Mouse (Mus musculus) hindbrain, embryonic 12.5 days (tissue): ENCODE measurements at regions not wholly inside any gene's neighbourhood (a gene's known extent, or its start where the extent isn't known, plus 50 kb on each side); places are given as distances from the start of the nearest gene placed in this dataset.

Experiments used
- ATAC-seq: fragments of 200-750 bp; cut with Nextera tagmentation; 2 replicates; pipeline ENCODE4 v1.8.0; 2017; ENCODE audit warnings: moderate TSS enrichment; ENCODE audit not compliant: low FRiP score
- H3K27ac ChIP-seq: fragments of 300-500 bp; sonication (generic); 2 replicates; pipeline ENCODE4 v1.5.1; 2016; ENCODE audit warnings: mild to moderate bottlenecking
- H3K27me3 ChIP-seq: fragments of 300-500 bp; sonication (generic); 2 replicates; pipeline ENCODE4 v1.6.1; 2016; ENCODE audit warnings: mild to moderate bottlenecking
- H3K36me3 ChIP-seq: fragments of 300-500 bp; sonication (generic); 2 replicates; pipeline ENCODE4 v1.6.1; 2016; ENCODE audit warnings: mild to moderate bottlenecking
- H3K4me1 ChIP-seq: fragments of 300-500 bp; sonication (generic); 2 replicates; pipeline ENCODE4 v1.6.1; 2016
- H3K4me2 ChIP-seq: fragments of 300-500 bp; sonication (generic); replicated peaks from 2 replicates; pipeline ENCODE4 v1.6.1; 2016; ENCODE audit warnings: mild to moderate bottlenecking
- H3K4me3 ChIP-seq: fragments of 300-500 bp; sonication (generic); 2 replicates; pipeline ENCODE4 v1.5.1; 2016; ENCODE audit warnings: mild to moderate bottlenecking
- H3K9ac ChIP-seq: fragments of 300-500 bp; sonication (generic); 2 replicates; pipeline ENCODE4 v1.6.1; 2016; ENCODE audit warnings: mild to moderate bottlenecking, moderate library complexity
- H3K9me3 ChIP-seq: fragments of 300-500 bp; sonication (generic); replicated peaks from 2 replicates; pipeline ENCODE4 v1.6.1; 2016; ENCODE audit warnings: mild to moderate bottlenecking
- WGBS: fragments of 180-500 bp; shearing (Covaris S2); methylation state at CpG from one replicate; pipeline ENCODE4 v1.1.7; 2016; 5-methylcytosine and 5-hydroxymethylcytosine counted together

- Histone ChIP-seq H3K27me3 (no peaks in the 10 kb centered on the region), H3K9me3 (no peaks in the 10 kb centered on the region), H3K9ac (no peak overlapping the region), H3K4me1 (no peaks in the 10 kb centered on the region), H3K4me2 (no peak overlapping the region), H3K4me3 (no peak overlapping the region), H3K27ac (no peak overlapping the region), H3K36me3 (no peaks in the 10 kb centered on the region)
- WGBS = 53% methylated on average over 4 of the region's 4 CpGs
- no peak for ATAC-seq
These were observed 294.7 kb downstream of the Lipi start for GRCm38 (mm10) chr16:75291194-75291593.

GRCm38 (mm10) chr16:75287150-75287549 lies 298.7 kb downstream of the Lipi start:
- Histone ChIP-seq H3K27me3 (no peaks in the 10 kb centered on the region), H3K4me1 (no peaks in the 10 kb centered on the region), H3K9ac (no peak overlapping the region), H3K36me3 (no peaks in the 10 kb centered on the region), H3K27ac (no peak overlapping the region), H3K4me2 (no peak overlapping the region), H3K4me3 (no peak overlapping the region), H3K9me3 (no peaks in the 10 kb centered on the region)
- no peak for ATAC-seq
- WGBS = 89% methylated on average over 1 of the region's 1 CpGs

- Histone ChIP-seq H3K4me3 (no peak overlapping the region), H3K36me3 (no peaks in the 10 kb centered on the region), H3K4me1 (no peaks in the 10 kb centered on the region), H3K9ac (no peak overlapping the region), H3K9me3 (no peaks in the 10 kb centered on the region), H3K27me3 (no peaks in the 10 kb centered on the region), H3K27ac (no peak overlapping the region), H3K4me2 (no peak overlapping the region)
- ATAC-seq = no peak
- 83% methylated on average over 2 of the region's 2 CpGs for WGBS
These were observed 300.1 kb downstream of the Lipi start for GRCm38 (mm10) chr16:75285811-75286210.

GRCm38 (mm10) chr16:75263903-75264302 lies 322.0 kb downstream of the Lipi start:
- H3K9me3 ChIP-seq = no peaks in the 10 kb centered on the region
- no peaks in the 10 kb centered on the region for H3K27me3 ChIP-seq
- no peaks in the 10 kb centered on the region for H3K4me1 ChIP-seq
- H3K9ac ChIP-seq = no peak overlapping the region
- H3K4me3 ChIP-seq = no peak overlapping the region
- H3K4me2 ChIP-seq = no peak overlapping the region
- no peak overlapping the region for H3K27ac ChIP-seq
- ATAC-seq = no peak
- H3K36me3 ChIP-seq = no peaks in the 10 kb centered on the region
- WGBS = 77% methylated on average over 6 of the region's 6 CpGs

- no peak overlapping the region for H3K4me3 ChIP-seq
- H3K36me3 ChIP-seq = no peaks in the 10 kb centered on the region
- H3K9ac ChIP-seq = no peak overlapping the region
- no peaks in the 10 kb centered on the region for H3K9me3 ChIP-seq
- no peaks in the 10 kb centered on the region for H3K27me3 ChIP-seq
- no peak overlapping the region for H3K4me2 ChIP-seq
- 85% methylated on average over 1 of the region's 1 CpGs for WGBS
- H3K27ac ChIP-seq = no peak overlapping the region
- ATAC-seq = no peak
- no peaks in the 10 kb centered on the region for H3K4me1 ChIP-seq
These were observed 330.9 kb downstream of the Lipi start for GRCm38 (mm10) chr16:75254981-75255380.

GRCm38 (mm10) chr16:75249170-75249569 lies 336.7 kb downstream of the Lipi start:
- H3K9ac ChIP-seq = no peak overlapping the region
- H3K27ac ChIP-seq = no peak overlapping the region
- WGBS = 38% methylated on average over 5 of the region's 5 CpGs
- no peak overlapping the region for H3K4me3 ChIP-seq
- ATAC-seq = no peak
- no peaks in the 10 kb centered on the region for H3K36me3 ChIP-seq
- H3K4me1 ChIP-seq = no peaks in the 10 kb centered on the region
- H3K4me2 ChIP-seq = no peak overlapping the region
- no peaks in the 10 kb centered on the region for H3K9me3 ChIP-seq
- no peaks in the 10 kb centered on the region for H3K27me3 ChIP-seq

GRCm38 (mm10) chr16:75240383-75240782 lies 345.5 kb downstream of the Lipi start:
- Histone ChIP-seq H3K36me3 (no peaks in the 10 kb centered on the region), H3K4me2 (no peak overlapping the region), H3K4me1 (no peaks in the 10 kb centered on the region), H3K27ac (no peak overlapping the region), H3K9ac (no peak overlapping the region), H3K27me3 (no peaks in the 10 kb centered on the region), H3K9me3 (no peaks in the 10 kb centered on the region), H3K4me3 (no peak overlapping the region)
- ATAC-seq = no peak
- WGBS = 90% methylated on average over 2 of the region's 2 CpGs

- H3K4me2 ChIP-seq = no peak overlapping the region
- H3K4me1 ChIP-seq = no peaks in the 10 kb centered on the region
- no peak for ATAC-seq
- no peaks in the 10 kb centered on the region for H3K9me3 ChIP-seq
- H3K27ac ChIP-seq = no peak overlapping the region
- H3K4me3 ChIP-seq = no peak overlapping the region
- no peak overlapping the region for H3K9ac ChIP-seq
- WGBS = 92% methylated on average over 1 of the region's 1 CpGs
- H3K36me3 ChIP-seq = no peaks in the 10 kb centered on the region
- no peaks in the 10 kb centered on the region for H3K27me3 ChIP-seq
These were observed 353.7 kb downstream of the Lipi start for GRCm38 (mm10) chr16:75232133-75232532.

GRCm38 (mm10) chr16:75193404-75193803 lies 392.5 kb downstream of the Lipi start:
- Histone ChIP-seq H3K4me3 (no peak overlapping the region), H3K4me1 (no peaks in the 10 kb centered on the region), H3K36me3 (no peaks in the 10 kb centered on the region), H3K27me3 (no peaks in the 10 kb centered on the region), H3K27ac (no peak overlapping the region), H3K9ac (no peak overlapping the region), H3K9me3 (no peaks in the 10 kb centered on the region), H3K4me2 (no peak overlapping the region)
- ATAC-seq = no peak
- 45% methylated on average over 2 of the region's 2 CpGs for WGBS

- Histone ChIP-seq H3K4me3 (no peak overlapping the region), H3K9ac (no peak overlapping the region), H3K4me2 (no peak overlapping the region), H3K4me1 (no peaks in the 10 kb centered on the region), H3K27me3 (no peaks in the 10 kb centered on the region), H3K27ac (no peak overlapping the region), H3K36me3 (no peaks in the 10 kb centered on the region), H3K9me3 (no peaks in the 10 kb centered on the region)
- ATAC-seq = no peak
- WGBS = 88% methylated on average over 6 of the region's 6 CpGs
These were observed 395.5 kb downstream of the Lipi start for GRCm38 (mm10) chr16:75190316-75190715.

- ATAC-seq = no peak
- H3K4me2 ChIP-seq = no peak overlapping the region
- H3K9me3 ChIP-seq = no peaks in the 10 kb centered on the region
- H3K4me3 ChIP-seq = no peak overlapping the region
- no peaks in the 10 kb centered on the region for H3K36me3 ChIP-seq
- no peaks in the 10 kb centered on the region for H3K27me3 ChIP-seq
- H3K27ac ChIP-seq = no peak overlapping the region
- H3K4me1 ChIP-seq = no peaks in the 10 kb centered on the region
- no peak overlapping the region for H3K9ac ChIP-seq
- WGBS = 80% methylated on average over 1 of the region's 1 CpGs
These were observed 419.8 kb downstream of the Lipi start for GRCm38 (mm10) chr16:75166040-75166439.

- Histone ChIP-seq H3K4me1 (no peaks in the 10 kb centered on the region), H3K9ac (no peak overlapping the region), H3K36me3 (no peaks in the 10 kb centered on the region), H3K4me2 (no peak overlapping the region), H3K4me3 (no peak overlapping the region), H3K27me3 (no peaks in the 10 kb centered on the region), H3K27ac (no peak overlapping the region), H3K9me3 (no peaks in the 10 kb centered on the region)
- no peak for ATAC-seq
- 87% methylated on average over 6 of the region's 6 CpGs for WGBS
These were observed 420.7 kb downstream of the Lipi start for GRCm38 (mm10) chr16:75164969-75165726.

GRCm38 (mm10) chr16:75159740-75160139 lies 426.1 kb downstream of the Lipi start:
- WGBS = 100% methylated on average over 2 of the region's 2 CpGs
- no peaks in the 10 kb centered on the region for H3K27me3 ChIP-seq
- no peak for ATAC-seq
- no peak overlapping the region for H3K9ac ChIP-seq
- no peaks in the 10 kb centered on the region for H3K9me3 ChIP-seq
- no peak overlapping the region for H3K27ac ChIP-seq
- H3K4me2 ChIP-seq = no peak overlapping the region
- no peaks in the 10 kb centered on the region for H3K36me3 ChIP-seq
- H3K4me1 ChIP-seq = no peaks in the 10 kb centered on the region
- no peak overlapping the region for H3K4me3 ChIP-seq
